Mouse (Mus musculus): ENCODE data around the gene Tgif1. TPM values are rescaled to one million over a fixed set of nuclear protein-coding genes. Genes with fewer than 3 reads are reported as not detected.

Tgif1 gene
- polyA plus RNA-seq, 1 experiment, result 3.5 TPM

- Histone ChIP-seq H3K4me3 (replicated peaks; ENCODE audit: insufficient read depth, low read depth, low read length) (no peak overlapping the region), H3K27me3 (ENCODE audit: control insufficient read depth, insufficient read depth, low read length) (no peaks in the 10 kb centered on the region), H3K27ac (ENCODE audit: insufficient read depth, low read length) (no peak overlapping the region), H3K4me1 (ENCODE audit: control insufficient read depth, insufficient read depth, low read length) (no peaks in the 10 kb centered on the region)
- WGBS, result 49% methylated on average over 14 of the region's 14 CpGs
- DNase-seq, result no peak
- TF ChIP-seq CTCF (IDR thresholded peaks at IDR 0.05; ENCODE audit: borderline replicate concordance, insufficient read depth, low read depth, low read length), result no peak
- TF ChIP-seq POLR2A (IDR thresholded peaks at IDR 0.05; ENCODE audit: borderline replicate concordance, insufficient read depth, low read length), result no peak
Measured at GRCm38 (mm10) chr17:70808837-70809236, 44.5 kb downstream of the Tgif1 start.

GRCm38 (mm10) chr17:70807885-70808284 is 45.5 kb downstream of the Tgif1 start:
- H3K27me3 ChIP-seq (ENCODE audit: control insufficient read depth, insufficient read depth, low read length), result no peaks in the 10 kb centered on the region
- no peak overlapping the region for H3K27ac ChIP-seq (ENCODE audit: insufficient read depth, low read length)
- 96% methylated on average over 1 of the region's 1 CpGs for WGBS
- no peak for DNase-seq
- no peak for TF ChIP-seq POLR2A (IDR thresholded peaks at IDR 0.05; ENCODE audit: borderline replicate concordance, insufficient read depth, low read length)
- no peaks in the 10 kb centered on the region for H3K4me1 ChIP-seq (ENCODE audit: control insufficient read depth, insufficient read depth, low read length)
- no peak overlapping the region for H3K4me3 ChIP-seq (replicated peaks; ENCODE audit: insufficient read depth, low read depth, low read length)

- no peaks in the 10 kb centered on the region for H3K27me3 ChIP-seq (ENCODE audit: control insufficient read depth, insufficient read depth, low read length)
- no peak for DNase-seq
- TF ChIP-seq POLR2A (IDR thresholded peaks at IDR 0.05; ENCODE audit: borderline replicate concordance, insufficient read depth, low read length) (no peak), CTCF (IDR thresholded peaks at IDR 0.05; ENCODE audit: borderline replicate concordance, insufficient read depth, low read depth, low read length) (no peak)
- no peak overlapping the region for H3K27ac ChIP-seq (ENCODE audit: insufficient read depth, low read length)
- WGBS, result 95% methylated on average over 2 of the region's 2 CpGs
- H3K4me1 ChIP-seq (ENCODE audit: control insufficient read depth, insufficient read depth, low read length), result no peaks in the 10 kb centered on the region
- no peak overlapping the region for H3K4me3 ChIP-seq (replicated peaks; ENCODE audit: insufficient read depth, low read depth, low read length)
Measured at GRCm38 (mm10) chr17:70806600-70806999, 46.7 kb downstream of the Tgif1 start.

GRCm38 (mm10) chr17:70805866-70806265 is 47.5 kb downstream of the Tgif1 start:
- TF ChIP-seq CTCF (IDR thresholded peaks at IDR 0.05; ENCODE audit: borderline replicate concordance, insufficient read depth, low read depth, low read length) (no peak), POLR2A (IDR thresholded peaks at IDR 0.05; ENCODE audit: borderline replicate concordance, insufficient read depth, low read length) (no peak)

GRCm38 (mm10) chr17:70802022-70802421 is 51.3 kb downstream of the Tgif1 start:
- Histone ChIP-seq H3K4me3 (replicated peaks; ENCODE audit: insufficient read depth, low read depth, low read length) (no peak overlapping the region), H3K4me1 (ENCODE audit: control insufficient read depth, insufficient read depth, low read length) (no peaks in the 10 kb centered on the region), H3K27ac (ENCODE audit: insufficient read depth, low read length) (no peak overlapping the region), H3K27me3 (ENCODE audit: control insufficient read depth, insufficient read depth, low read length) (no peaks in the 10 kb centered on the region)
- DNase-seq, result no peak
- no peak for TF ChIP-seq POLR2A (IDR thresholded peaks at IDR 0.05; ENCODE audit: borderline replicate concordance, insufficient read depth, low read length)
- 78% methylated on average over 14 of the region's 14 CpGs for WGBS

More at GRCm38 (mm10) chr17:70805866-70806265, 47.5 kb downstream of the Tgif1 start:
- no peaks in the 10 kb centered on the region for H3K27me3 ChIP-seq (ENCODE audit: control insufficient read depth, insufficient read depth, low read length)
- no peak overlapping the region for H3K27ac ChIP-seq (ENCODE audit: insufficient read depth, low read length)
- DNase-seq, result no peak
- H3K4me1 ChIP-seq (ENCODE audit: control insufficient read depth, insufficient read depth, low read length), result no peaks in the 10 kb centered on the region
- H3K4me3 ChIP-seq (replicated peaks; ENCODE audit: insufficient read depth, low read depth, low read length), result no peak overlapping the region
- WGBS, result 95% methylated on average over 9 of the region's 9 CpGs

- Histone ChIP-seq H3K27me3 (ENCODE audit: control insufficient read depth, insufficient read depth, low read length) (no peaks in the 10 kb centered on the region), H3K27ac (ENCODE audit: insufficient read depth, low read length) (no peak overlapping the region), H3K4me1 (ENCODE audit: control insufficient read depth, insufficient read depth, low read length) (peaks cover 2% of the 10 kb centered on the region), H3K4me3 (replicated peaks; ENCODE audit: insufficient read depth, low read depth, low read length) (no peak overlapping the region)
- 32% methylated on average over 4 of the region's 4 CpGs for WGBS
- TF ChIP-seq POLR2A (IDR thresholded peaks at IDR 0.05; ENCODE audit: borderline replicate concordance, insufficient read depth, low read length), result no peak
- TF ChIP-seq CTCF (IDR thresholded peaks at IDR 0.05; ENCODE audit: borderline replicate concordance, insufficient read depth, low read depth, low read length), result no peak
- DNase-seq, result no peak
Measured at GRCm38 (mm10) chr17:70799266-70799665, 54.1 kb downstream of the Tgif1 start.

- Histone ChIP-seq H3K4me3 (replicated peaks; ENCODE audit: insufficient read depth, low read depth, low read length) (no peak overlapping the region), H3K27me3 (ENCODE audit: control insufficient read depth, insufficient read depth, low read length) (no peaks in the 10 kb centered on the region), H3K4me1 (ENCODE audit: control insufficient read depth, insufficient read depth, low read length) (peaks cover 3% of the 10 kb centered on the region), H3K27ac (ENCODE audit: insufficient read depth, low read length) (no peak overlapping the region)
- no peak for DNase-seq
- 62% methylated on average over 1 of the region's 1 CpGs for WGBS
- TF ChIP-seq POLR2A (IDR thresholded peaks at IDR 0.05; ENCODE audit: borderline replicate concordance, insufficient read depth, low read length), result no peak
- TF ChIP-seq CTCF (IDR thresholded peaks at IDR 0.05; ENCODE audit: borderline replicate concordance, insufficient read depth, low read depth, low read length), result no peak
Measured at GRCm38 (mm10) chr17:70797773-70798045, 55.6 kb downstream of the Tgif1 start.

- Histone ChIP-seq H3K27me3 (ENCODE audit: control insufficient read depth, insufficient read depth, low read length) (no peaks in the 10 kb centered on the region), H3K4me1 (ENCODE audit: control insufficient read depth, insufficient read depth, low read length) (peaks cover 3% of the 10 kb centered on the region), H3K4me3 (replicated peaks; ENCODE audit: insufficient read depth, low read depth, low read length) (no peak overlapping the region), H3K27ac (ENCODE audit: insufficient read depth, low read length) (no peak overlapping the region)
- DNase-seq, result no peak
- WGBS, result 86% methylated on average over 8 of the region's 8 CpGs
- TF ChIP-seq CTCF (IDR thresholded peaks at IDR 0.05; ENCODE audit: borderline replicate concordance, insufficient read depth, low read depth, low read length) (no peak), POLR2A (IDR thresholded peaks at IDR 0.05; ENCODE audit: borderline replicate concordance, insufficient read depth, low read length) (no peak)
Measured at GRCm38 (mm10) chr17:70796940-70797772, 56.2 kb downstream of the Tgif1 start.
